Mouse (Mus musculus) MEL-GATA-1-ER (cell line): ENCODE results near the gene Hexim2.

Experiments
- DNase-seq: peaks from one replicate; pipeline ENCODE4 v3.0.0-alpha.2; 2012; ENCODE audit warnings: low read depth; ENCODE audit errors: extremely low read depth

The Hexim2 gene

DNA sequence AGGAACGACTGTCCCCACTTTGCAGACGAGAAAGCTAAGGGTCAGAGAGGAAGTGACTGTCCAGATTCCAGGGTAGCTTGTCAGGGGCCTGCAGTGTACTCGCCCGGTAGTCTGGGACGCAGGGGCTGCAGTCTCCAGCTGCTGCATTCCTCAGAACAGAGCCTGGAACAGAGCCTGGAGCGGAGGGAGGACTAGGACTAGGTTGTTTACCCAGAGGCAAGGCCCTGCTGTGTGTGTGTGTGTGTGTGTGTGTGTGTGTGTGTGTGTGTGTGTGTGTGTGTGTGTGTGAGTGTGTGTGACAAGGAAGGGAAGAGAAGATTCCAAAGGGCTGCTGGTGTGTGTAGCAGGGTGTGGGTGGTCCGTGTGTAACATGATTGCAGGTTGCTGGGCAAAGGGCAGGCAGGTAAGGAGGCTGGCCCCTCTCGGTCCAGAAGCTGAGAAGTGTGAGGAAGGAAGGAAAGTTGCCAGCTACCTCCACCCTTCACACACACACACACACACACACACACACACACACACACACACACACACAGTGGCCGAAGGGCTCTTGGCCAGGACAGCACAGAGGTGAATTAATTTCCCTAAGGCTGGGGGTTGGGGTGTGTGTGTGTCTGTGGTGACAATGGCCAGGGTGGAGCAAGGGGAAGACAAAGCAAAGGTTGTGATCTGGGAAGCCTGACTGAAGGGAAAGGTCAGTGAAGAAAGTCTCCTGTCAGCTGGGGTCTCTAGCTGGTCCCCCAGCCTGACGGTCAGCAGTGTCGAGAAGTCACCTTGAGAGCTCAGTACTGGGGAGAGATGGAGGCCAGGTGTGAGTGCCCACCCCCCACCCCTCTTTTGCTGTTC, 9.1 kb downstream of the Hexim2 start:
- DNase-seq, result no peak

DNA sequence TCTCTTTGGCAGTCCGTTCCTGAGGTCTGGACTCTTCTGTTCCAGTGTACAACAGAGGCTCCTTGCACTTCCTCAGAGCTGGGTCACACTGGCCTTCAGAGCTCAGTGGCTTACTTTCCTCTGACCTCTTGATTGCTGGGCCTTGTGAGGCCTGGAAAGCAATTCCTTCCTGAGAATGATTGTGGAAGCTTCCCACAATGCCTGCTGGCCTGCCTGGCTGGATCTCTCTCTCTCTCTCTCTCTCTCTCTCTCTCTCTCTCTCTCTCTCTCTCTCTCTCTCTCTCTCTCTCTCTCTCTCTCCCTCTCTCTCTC, 9.7 kb downstream of the Hexim2 start:
- no peak for DNase-seq

DNA sequence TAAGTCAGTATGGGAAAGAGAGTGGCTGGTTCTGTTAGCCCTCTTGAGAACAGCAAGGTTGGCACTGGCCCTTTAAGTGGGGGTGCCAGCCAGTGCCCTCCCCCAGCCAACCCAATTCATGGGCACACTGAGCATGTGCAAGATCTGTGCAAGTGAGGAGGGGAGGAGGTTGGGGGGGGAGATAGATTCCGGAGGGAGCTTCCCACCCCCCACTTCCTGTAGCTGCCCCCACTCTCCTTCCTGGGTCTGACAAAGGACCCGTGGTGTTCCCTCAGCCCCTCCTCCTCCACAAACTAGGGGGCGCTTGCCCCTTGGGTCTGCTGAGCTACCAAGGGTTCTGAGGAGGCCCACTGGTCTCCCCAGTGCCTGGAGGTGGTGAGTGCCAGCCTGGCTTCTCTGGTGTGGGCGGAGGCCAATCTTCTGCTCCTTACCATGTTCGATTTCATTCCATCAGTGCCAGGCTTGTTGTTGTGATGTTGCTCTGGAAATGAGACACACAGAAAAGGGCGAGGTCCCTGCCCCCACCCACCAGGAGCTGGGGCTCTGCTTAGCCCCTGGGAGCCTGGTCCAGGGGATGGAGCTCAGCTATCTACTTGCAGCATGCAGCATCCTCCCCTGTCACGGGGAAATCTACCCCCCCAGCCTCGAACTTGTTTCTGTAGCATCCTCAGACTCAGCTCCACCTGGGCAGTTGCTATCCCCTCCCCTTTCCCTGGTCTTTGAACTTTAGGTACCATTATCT, 10.4 kb downstream of the Hexim2 start:
- DNase-seq, result no peak

DNA sequence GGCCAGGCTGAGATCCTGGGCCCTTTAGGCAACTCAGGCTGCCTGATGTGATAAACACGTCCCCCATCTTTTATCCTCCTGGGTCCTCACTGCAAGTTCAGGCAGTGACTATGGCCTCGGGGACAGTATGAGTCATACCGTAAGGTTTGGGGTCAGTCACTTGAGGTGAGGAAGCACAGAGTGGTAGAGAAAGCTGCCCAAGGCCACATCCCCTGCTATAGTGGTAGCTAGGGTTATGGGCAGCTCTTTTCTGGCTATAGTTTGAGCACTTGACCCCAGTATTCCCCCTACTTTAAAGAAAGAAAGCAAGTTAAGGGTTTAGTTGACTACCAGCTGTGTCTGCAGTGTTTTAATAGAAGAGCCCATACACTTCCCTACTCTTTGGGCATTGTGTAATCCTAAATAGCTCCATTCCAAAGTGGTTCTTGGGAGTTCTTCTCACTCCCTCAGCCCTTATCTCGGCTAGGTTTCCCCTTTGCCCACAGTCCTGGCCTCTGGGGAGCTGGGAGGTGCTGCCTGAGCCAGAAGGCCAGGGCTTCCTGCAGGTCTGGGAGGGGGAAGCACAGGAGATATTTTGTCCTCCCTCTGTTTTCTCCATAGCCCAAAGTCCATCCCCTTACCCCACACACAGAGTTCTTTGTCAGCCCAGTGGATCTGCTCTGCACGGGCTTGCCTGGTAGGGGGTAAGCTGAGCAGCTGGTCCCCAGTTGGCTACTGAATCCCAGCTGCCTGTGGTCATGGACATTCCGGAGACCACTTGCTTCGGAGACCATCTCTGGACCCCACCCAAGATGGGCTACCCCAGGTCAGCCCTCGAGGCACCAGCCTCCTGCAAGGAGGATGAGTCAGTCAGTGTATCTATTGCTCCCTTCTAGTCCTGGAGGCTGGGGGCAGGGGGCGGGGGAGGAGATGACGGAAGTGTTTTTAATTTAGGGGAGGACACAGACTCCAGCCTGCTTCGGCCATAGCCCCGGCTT, 12.4 kb downstream of the Hexim2 start:
- DNase-seq, result no peak

DNA sequence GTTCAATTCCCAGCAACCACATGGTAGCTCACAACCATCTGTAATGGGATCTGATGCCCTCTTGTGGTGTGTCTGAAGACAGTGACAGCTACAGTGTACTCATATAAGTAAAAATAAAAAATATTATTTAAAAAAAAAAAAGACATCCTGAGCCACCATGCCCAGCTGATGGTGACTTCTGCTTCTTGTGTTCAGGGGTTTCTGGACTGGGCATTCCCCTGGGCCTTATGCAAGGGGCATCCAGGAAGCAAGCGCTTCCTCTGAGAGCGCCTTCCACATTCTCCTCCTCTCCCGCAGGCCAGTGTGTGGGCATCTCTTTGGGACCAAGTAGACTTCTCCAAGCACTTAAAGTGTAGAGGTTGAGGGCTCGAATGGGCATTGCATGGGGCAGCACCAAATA, 14.2 kb downstream of the Hexim2 start:
- DNase-seq, result no peak

DNA sequence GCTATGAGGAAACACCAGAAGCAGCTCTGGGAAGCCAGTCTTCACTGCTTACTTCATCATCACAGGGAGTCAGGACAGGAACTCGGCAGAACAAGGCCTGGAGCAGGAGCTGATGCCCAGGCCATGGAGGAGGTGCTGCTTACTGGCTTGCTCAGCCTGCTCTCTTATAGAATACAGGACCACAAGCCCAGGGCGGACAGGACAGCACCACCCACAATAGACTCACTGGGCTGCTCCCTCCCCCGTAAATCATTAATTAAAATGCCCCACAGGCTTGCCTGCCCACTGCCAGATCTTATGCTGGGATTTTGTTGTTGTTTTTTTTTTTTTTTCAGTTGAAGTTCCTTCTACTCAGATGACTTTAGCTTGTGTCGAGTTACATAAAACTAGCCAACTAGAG, 15.5 kb downstream of the Hexim2 start:
- no peak for DNase-seq

DNA sequence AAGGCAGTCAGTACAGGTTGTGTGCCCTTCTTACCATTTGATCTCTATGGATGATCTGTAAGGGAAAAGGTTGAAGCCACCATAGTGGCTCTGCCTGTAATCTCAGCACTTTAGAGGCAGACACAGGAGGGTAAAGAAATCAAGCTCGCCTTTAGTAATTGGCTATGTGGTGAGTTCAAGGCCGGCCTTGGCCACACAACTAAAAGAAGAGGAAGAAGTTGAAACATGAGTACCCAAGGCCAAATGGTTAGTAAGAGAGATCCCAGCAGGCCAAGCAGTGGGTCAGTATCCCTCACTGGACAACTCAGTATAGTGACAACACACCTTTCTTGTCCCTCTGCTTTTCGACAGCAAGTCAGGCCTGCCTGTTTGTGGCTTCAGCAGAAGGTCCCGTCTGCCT, 17.5 kb downstream of the Hexim2 start:
- no peak for DNase-seq

DNA sequence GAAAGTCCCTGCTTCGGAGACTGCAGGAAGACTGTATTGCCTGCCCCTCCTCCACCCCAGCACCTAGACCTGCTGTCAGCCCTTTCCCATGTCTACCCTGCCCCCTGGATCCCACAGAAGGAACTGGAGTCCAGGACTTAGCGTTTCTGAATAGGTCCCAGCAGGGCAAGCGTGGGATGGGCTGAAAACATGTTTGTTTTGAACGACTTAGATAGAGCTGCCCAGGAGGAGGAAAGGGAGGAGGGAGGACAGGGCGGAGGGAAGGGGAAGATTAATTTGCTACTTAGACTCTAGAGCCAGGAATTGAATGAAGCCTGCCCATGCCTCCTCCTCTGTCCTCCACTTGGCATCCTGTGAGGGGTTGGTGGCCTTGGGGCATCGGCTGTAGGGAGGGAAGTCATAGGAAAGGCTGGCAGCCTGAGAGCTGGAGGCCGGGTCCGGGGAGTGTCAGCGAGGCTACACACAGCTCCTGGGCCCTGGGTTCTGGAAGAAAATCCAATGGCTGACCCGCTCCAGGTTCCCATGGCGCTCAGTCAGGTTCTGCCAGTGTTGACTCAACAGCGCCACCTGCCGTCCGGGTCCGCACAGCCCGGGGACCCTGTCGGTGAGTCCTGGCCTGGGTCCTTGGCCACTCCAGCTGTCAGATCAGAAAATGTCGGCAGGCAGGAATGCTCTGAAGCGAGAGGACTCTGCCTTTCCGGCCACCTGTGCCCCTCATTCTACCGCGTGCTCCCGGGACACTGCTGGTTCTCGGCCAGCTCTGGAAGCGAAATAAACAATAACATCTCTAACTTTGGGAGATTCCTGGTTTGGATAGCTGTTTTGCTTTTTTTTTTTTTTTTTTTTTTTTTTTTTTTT, 26.6 kb downstream of the Hexim2 start:
- DNase-seq, result peak; percentile 70

DNA sequence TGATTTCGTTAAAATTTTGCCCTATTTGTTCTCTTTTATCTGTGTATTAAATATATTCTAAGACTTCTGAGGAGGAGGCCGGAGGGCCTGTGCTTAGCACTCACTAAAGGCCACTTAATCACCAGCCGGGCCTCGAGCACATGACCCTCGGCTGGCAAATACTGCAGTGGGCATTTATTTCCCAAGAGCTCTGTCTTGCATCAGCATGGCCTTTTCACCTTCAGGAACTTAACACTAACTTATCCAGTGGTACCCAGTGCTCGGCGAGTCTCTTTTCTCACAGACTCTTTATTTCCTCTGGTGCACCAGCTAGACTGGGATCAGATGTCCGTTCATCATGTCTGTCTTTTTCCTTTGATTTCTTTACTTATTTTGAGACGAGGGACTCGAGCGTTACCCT, 28.5 kb downstream of the Hexim2 start:
- DNase-seq, result no peak

DNA sequence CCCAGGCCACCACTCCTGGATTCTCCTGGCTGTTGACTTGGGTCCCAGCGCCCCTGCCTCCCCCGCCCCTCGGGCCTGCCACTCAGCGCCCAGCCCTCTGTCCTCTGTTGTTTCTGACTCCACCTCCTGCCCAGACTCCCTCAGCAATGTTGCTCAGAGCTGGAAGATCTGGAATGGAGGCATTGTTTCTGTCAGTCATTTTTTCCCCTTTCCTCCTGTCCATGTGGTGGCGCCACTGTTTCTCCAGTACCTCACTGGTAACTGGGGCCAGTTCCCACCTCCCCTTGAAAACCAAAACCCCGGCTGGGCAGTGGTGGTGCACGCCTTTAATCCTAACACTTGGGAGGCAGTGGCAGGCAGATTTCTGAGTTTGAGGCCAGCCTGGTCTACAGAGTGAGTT, 29.2 kb downstream of the Hexim2 start:
- DNase-seq, result no peak

DNA sequence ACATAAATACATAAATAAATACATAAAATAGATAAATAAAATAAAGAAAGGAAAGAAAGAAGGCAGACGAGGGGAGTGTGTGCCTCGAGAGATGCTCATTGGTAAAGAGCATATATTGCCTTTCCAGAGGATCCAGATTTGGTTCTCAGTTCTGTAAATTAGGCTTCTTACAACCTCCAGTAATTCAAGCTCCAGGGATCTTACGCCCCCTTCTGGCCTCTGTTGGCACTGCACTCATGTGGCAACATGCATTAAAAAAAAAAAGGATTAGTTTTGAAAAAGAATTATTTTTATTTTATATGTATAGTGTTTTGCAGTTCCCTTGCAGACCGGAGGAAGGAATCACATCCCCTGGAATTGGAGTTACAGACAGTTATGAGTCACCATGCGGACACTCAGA, 29.9 kb downstream of the Hexim2 start:
- peak; percentile 60 for DNase-seq

DNA sequence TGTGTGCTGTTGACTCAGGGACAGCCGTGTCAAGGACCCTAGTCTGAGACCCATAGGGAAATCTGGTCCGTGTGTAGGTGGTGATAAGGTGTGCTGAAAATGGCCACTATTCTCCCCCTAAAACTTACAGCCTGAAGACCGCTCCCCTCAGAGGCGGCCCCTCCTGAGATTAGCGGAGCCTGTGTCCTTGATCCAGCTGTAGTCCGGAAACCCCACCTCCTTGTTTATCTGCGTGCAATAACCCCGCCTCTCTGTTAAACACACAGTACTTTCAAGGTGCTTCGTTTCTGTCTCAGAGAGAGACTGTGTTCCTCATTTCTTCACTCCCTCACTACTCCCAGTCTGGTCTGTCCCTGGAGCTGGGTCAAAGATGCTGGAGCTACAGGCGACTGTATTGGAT, 32.2 kb downstream of the Hexim2 start:
- DNase-seq, result peak; percentile 77

DNA sequence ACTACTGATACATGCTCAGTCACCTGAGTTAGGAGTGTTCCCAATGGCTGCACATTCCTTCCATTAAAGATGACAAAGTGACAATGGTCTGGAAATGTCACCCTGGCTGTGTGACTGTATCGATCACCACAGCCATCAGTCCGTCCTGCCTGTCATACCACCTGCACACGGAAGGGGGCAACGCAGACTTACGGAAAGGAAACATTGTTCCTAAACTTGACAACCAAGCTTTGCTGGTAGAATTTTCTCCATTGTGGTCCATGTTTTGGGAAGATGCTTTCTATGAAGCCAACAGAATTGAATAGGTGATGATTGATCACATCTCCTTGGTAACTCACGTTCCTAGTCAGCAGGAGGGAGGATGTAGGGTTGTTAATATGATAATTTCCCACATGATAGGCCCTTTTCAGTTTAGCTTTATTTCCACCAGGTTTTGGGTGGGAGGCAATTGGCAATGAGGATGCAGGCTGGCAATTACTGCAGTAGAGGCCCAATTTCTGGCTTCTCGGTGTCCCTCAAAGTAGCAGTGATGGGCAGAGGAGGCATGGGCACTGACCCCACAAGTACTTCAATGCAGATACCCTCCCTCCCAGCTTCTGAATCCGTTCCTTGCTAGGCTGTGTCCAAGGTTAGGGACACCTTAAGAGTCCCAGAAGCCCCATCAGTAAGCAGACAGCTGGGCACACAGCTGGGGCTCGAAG, 36.6 kb downstream of the Hexim2 start:
- no peak for DNase-seq

DNA sequence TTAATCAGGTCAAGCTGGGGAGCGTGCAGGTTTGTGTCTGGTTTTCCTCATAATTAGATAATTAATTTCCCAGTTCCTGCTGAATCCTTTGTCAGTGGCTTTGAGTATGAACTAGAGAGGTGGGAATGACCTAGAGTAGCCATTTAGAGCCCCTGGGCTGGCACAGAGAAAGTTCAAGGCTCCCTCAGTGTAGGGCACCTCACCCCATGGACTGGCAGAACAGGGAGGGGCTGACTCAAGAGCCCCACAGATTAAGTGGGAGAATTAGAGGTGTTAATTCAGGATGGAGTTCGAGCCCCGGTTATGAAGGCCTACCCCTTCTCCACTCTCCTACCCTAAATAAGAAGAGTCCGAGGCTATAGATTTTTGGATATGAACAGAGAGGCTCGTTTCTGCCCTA, 37.4 kb downstream of the Hexim2 start:
- no peak for DNase-seq

DNA sequence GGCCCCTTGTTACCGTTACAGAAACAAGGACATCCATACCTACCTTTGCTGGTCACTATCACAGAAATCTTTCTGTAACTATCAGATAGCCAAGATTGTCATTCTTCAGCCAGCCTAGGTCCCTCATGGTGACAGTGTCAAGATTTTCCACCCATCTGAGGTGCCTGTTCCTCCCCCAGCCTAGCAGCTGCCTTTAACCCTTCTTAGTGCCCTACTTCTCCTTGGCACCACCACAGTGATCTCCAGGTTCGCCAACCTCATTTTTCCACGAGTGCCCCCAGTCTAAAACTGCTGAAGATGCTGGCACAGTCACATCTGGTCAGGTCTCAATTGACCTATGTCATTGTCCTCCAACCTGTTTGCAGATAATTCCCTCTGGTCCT, 37.9 kb downstream of the Hexim2 start:
- no peak for DNase-seq

DNA sequence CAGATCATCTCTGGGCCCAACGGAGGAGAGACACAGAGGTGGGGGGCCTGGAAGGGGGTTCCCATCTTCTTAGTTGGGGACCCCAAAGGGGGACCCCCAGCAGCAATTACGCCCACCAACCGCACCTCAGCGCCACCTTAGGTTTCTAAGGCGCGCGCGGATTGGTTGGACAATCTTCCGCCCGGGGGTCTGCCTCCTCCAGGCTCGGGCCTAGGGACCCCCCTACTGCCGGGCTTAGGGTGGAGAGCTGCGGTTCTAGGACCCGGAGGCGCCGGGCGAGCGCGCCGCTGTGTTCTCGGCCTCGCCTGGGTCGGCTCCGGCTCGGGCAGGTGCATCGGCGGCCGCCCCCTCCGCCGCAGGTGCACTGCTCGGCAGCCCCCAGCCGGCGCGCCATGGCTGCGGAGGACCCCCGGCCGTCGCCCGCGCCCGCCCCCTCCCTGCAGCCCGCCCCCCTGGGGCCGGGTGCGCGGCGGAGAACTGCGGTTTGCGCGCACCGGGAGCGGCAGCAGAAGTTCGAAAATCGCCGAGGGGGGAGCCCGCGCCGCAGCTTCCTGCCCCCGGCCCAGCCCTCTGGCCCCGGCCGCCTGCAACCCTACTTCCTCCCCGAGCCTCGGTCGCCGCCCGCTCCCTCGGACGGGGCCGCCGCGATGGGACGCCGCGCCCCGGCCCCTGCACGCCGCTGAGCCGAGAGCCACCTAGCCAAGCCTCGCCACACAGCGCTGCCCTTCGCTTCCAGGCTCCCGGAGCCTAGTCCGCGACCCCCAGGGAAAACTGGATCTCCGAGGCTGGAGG, 38.5 kb downstream of the Hexim2 start, which contains the start of gene Fmnl1:
TSS of gene Fmnl1 (plus strand) at position 614 of the 792 bp plus-strand sequence.
- DNase-seq, result no peak

DNA sequence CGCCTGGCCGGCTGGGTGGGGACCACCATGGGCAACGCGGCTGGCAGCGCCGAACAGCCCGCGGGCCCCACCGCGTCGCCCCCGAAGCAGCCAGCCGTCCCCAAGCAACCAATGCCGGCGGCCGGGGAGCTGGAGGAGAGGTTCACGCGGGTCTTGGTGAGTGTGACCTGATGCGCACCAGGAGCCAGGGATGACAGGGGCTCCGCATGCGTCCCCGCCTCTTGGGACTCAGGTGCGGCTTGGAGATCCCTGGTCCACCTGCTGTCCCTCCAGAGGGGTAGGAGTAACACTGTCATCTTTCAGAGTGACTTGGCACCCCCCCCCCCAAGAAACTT, 39.0 kb downstream of the Hexim2 start:
- DNase-seq, result no peak

DNA sequence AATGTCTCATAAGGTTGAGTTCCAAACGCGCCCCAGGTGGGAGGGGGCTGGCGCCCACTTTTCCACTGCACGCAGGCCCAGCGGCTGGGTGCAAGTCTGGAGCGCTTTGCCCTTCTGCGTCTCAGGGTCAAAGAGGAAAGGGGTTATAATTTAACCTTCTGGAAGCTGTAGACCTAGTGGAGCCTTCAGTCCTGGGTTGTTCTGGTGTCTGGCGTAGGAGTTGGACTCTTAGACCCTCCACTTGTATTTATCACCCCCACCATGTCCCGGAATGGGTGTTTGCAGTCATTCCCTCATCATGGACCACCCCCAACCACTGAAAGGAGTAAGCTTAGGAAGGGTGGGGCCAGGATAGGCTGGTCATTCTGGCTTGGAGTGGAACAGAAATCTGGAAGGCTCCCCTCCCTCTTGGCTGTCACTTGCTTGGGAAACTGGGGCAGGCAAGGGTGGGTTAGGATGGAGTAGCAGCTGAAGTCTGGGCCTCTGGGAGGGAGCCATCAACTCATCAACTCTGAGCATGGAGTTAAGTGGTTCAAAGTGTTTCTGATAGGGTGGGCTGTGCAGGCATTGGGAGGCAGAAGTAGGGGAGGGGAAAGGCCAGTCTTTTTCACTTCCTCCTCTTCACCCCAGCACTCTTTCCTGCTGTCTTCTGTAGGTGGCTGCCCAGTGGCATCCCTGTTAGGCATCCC, 39.6 kb downstream of the Hexim2 start:
- DNase-seq, result no peak
